Mouse (Mus musculus) hindbrain, embryonic 14.5 days (tissue): ENCODE measurements around the gene Gkn3. TPM values are rescaled to one million over a fixed set of nuclear protein-coding genes. Genes with fewer than 3 reads are reported as not detected.

ENCODE experiments used
- polyA plus RNA-seq: library from polyadenylated mRNA; unstranded; fragments of >200 nt; fragmentation: Nextera tagmentation; extraction: Ambion mirVana; gene quantifications from 2 replicates; pipeline ENCODE4 v1.2.1, GENCODE M21; 2014

Gene Gkn3
- polyA plus RNA-seq, 1 experiment from 2014 or later: 0.39 TPM

Other genes with a start within 250 kb of the Gkn3 start
- 4.7 and 5.5 TPM in 2 replicates for gene Antxr1, start 53.1 kb downstream of the Gkn3 start, polyA plus RNA-seq
- gene Gkn1, start 38.0 kb downstream of the Gkn3 start, polyA plus RNA-seq: not detected in 2 replicates
- gene Gkn2, start 15.6 kb downstream of the Gkn3 start, polyA plus RNA-seq: not detected in 2 replicates
- gene Bmp10, start 40.1 kb upstream of the Gkn3 start, polyA plus RNA-seq: not detected in 2 replicates
- gene Arhgap25, start 144.3 kb upstream of the Gkn3 start, polyA plus RNA-seq: 2.8 and 3.2 TPM in 2 replicates
- 1.7 and 2.7 TPM in 2 replicates for gene Prokr1, start 201.8 kb upstream of the Gkn3 start, polyA plus RNA-seq